Mouse (Mus musculus): ENCODE data around the gene Rab3d. TPM values are rescaled to one million over a fixed set of nuclear protein-coding genes. Genes with fewer than 3 reads are reported as not detected.

Gene Rab3d
- total and polyA plus RNA-seq, 3 experiments: 22.9 to 44.2 TPM; not detected in 1

- DNase-seq (ENCODE audit: low read depth, low spot score): peak; percentile 64
- Histone ChIP-seq H3K9me3 (replicated peaks; ENCODE audit: insufficient read depth, low read length) (no peaks in the 10 kb centered on the region), H3K27ac (ENCODE audit: control insufficient read depth, low read depth, low read length) (no peak overlapping the region), H3K36me3 (ENCODE audit: control insufficient read depth in 1 of 2, insufficient read depth in 2 of 2, low read length in 2 of 2) (peaks cover 0 to 6% of the 10 kb centered on the region in 2 experiments; a peak in 2 of 4 replicates), H3K79me2 (ENCODE audit: control insufficient read depth, insufficient read depth, low read length, poor library complexity) (no peaks in the 10 kb centered on the region), H3K4me1 (ENCODE audit: control insufficient read depth in 1 of 2, insufficient read depth in 2 of 2, low read length in 2 of 2) (peaks cover 0 to 13% of the 10 kb centered on the region in 2 experiments; a peak in 2 of 4 replicates), H3K27me3 (ENCODE audit: control insufficient read depth in 1 of 2, insufficient read depth in 2 of 2, low read length in 2 of 2) (no peaks in the 10 kb centered on the region), H3K4me3 (ENCODE audit: control insufficient read depth in 1 of 2, insufficient read depth in 1 of 2, low read depth in 2 of 2, low read length in 2 of 2) (no peak overlapping the region), H3K9ac (ENCODE audit: control insufficient read depth, low read depth, low read length, poor library complexity, severe bottlenecking) (no peak overlapping the region)
- TF ChIP-seq JUND (IDR thresholded peaks at IDR 0.05; ENCODE audit: low read depth, low read length): no peak
- no peak for TF ChIP-seq MAX (IDR thresholded peaks at IDR 0.05; ENCODE audit: low read length)
- no peak for TF ChIP-seq GABPA (IDR thresholded peaks at IDR 0.05; ENCODE audit: low read depth, low read length)
- TF ChIP-seq POLR2A (IDR thresholded peaks at IDR 0.05; ENCODE audit: control insufficient read depth in 1 of 2, insufficient read depth in 1 of 2, low read depth in 1 of 2, low read length in 2 of 2, poor library complexity in 1 of 2): no peak
- TF ChIP-seq ETS1 (IDR thresholded peaks at IDR 0.05; ENCODE audit: low read depth, low read length): no peak
- TF ChIP-seq NRF1 (IDR thresholded peaks at IDR 0.05; ENCODE audit: insufficient read depth, low read depth, low read length, poor library complexity, severe bottlenecking): no peak
- no peak for TF ChIP-seq SIN3A (IDR thresholded peaks at IDR 0.05; ENCODE audit: low read length)
- no peak for TF ChIP-seq ZKSCAN1 (IDR thresholded peaks at IDR 0.05; ENCODE audit: low read depth, low read length)
- no peak for TF ChIP-seq MXI1 (IDR thresholded peaks at IDR 0.05; ENCODE audit: low read depth, low read length)
- TF ChIP-seq KAT2A (conservative IDR thresholded peaks at IDR 0.05; ENCODE audit: low read depth, low read length): no peak
- no peak for TF ChIP-seq BHLHE40 (IDR thresholded peaks at IDR 0.05; ENCODE audit: borderline replicate concordance, low read depth, low read length)
- TF ChIP-seq TBP (IDR thresholded peaks at IDR 0.05; ENCODE audit: low read depth, low read length): no peak
- no peak for TF ChIP-seq POLR2AphosphoS5 (IDR thresholded peaks at IDR 0.05; ENCODE audit: borderline replicate concordance, low read depth, low read length)
- no peak for TF ChIP-seq CHD2 (IDR thresholded peaks at IDR 0.05; ENCODE audit: low read length)
- no peak for TF ChIP-seq SMC3 (IDR thresholded peaks at IDR 0.05; ENCODE audit: low read depth, low read length)
- no peak for TF ChIP-seq POLR2AphosphoS2 (IDR thresholded peaks at IDR 0.05; ENCODE audit: low read length)
- no peak for TF ChIP-seq ELF1 (IDR thresholded peaks at IDR 0.05; ENCODE audit: low read depth, low read length)
- TF ChIP-seq UBTF (IDR thresholded peaks at IDR 0.05; ENCODE audit: borderline replicate concordance, insufficient read depth, low read depth, low read length): no peak
These were observed 30.2 kb upstream of the Rab3d start for GRCm38 (mm10) chr9:21948146-21948545.

- Histone ChIP-seq H3K36me3 (ENCODE audit: control insufficient read depth in 1 of 2, insufficient read depth in 2 of 2, low read length in 2 of 2) (peaks cover 0 to 6% of the 10 kb centered on the region in 2 experiments; a peak in 2 of 4 replicates), H3K4me3 (ENCODE audit: control insufficient read depth in 1 of 2, insufficient read depth in 1 of 2, low read depth in 2 of 2, low read length in 2 of 2) (peak overlapping the region; percentile 40 to 41), H3K79me2 (ENCODE audit: control insufficient read depth, insufficient read depth, low read length, poor library complexity) (no peaks in the 10 kb centered on the region), H3K4me1 (ENCODE audit: control insufficient read depth in 1 of 2, insufficient read depth in 2 of 2, low read length in 2 of 2) (peaks cover 0 to 13% of the 10 kb centered on the region in 2 experiments; a peak in 2 of 4 replicates), H3K27ac (ENCODE audit: control insufficient read depth, low read depth, low read length) (0 out of 2 replicates have a peak overlapping the region, but pooled peaks have one; percentile 1), H3K9me3 (replicated peaks; ENCODE audit: insufficient read depth, low read length) (no peaks in the 10 kb centered on the region), H3K9ac (ENCODE audit: control insufficient read depth, low read depth, low read length, poor library complexity, severe bottlenecking) (peak overlapping the region; percentile 48), H3K27me3 (ENCODE audit: control insufficient read depth in 1 of 2, insufficient read depth in 2 of 2, low read length in 2 of 2) (no peaks in the 10 kb centered on the region)
- TF ChIP-seq CTCF (IDR thresholded peaks at IDR 0.05 in 2 of 3, conservative IDR thresholded peaks at IDR 0.05 in 1 of 3; ENCODE audit: control insufficient read depth in 1 of 3, insufficient read depth in 1 of 3, low read depth in 2 of 3, low read length in 3 of 3, poor library complexity in 1 of 3, severe bottlenecking in 1 of 3) (0 out of 6 replicates have a peak, but pooled peaks of 1 of the 3 experiments have one; percentile 1), ZKSCAN1 (IDR thresholded peaks at IDR 0.05; ENCODE audit: low read depth, low read length) (no peak), GABPA (IDR thresholded peaks at IDR 0.05; ENCODE audit: low read depth, low read length) (no peak), TBP (IDR thresholded peaks at IDR 0.05; ENCODE audit: low read depth, low read length) (0 out of 2 replicates have a peak, but pooled peaks have one; percentile 8), TAL1 (IDR thresholded peaks at IDR 0.05; ENCODE audit: low read length) (peak; percentile 60), GATA1 (IDR thresholded peaks at IDR 0.05; ENCODE audit: low read depth, low read length) (peak; percentile 54; the same call in 1 of the 2 replicates), UBTF (IDR thresholded peaks at IDR 0.05; ENCODE audit: borderline replicate concordance, insufficient read depth, low read depth, low read length) (peak; percentile 41; the same call in 1 of the 2 replicates), POLR2A (IDR thresholded peaks at IDR 0.05; ENCODE audit: control insufficient read depth in 1 of 2, insufficient read depth in 1 of 2, low read depth in 1 of 2, low read length in 2 of 2, poor library complexity in 1 of 2) (peak; percentile 49 to 53; a peak in 2 of 4 replicates)
- peak; percentile 93 for DNase-seq (ENCODE audit: low read depth, low spot score)
These were observed 29.6 kb upstream of the Rab3d start for GRCm38 (mm10) chr9:21947540-21948130.
